Mouse (Mus musculus): Measurements from ENCODE around the gene Peli2. TPM values are rescaled to one million over a fixed set of nuclear protein-coding genes. Genes with fewer than 3 reads are reported as not detected.

Gene Peli2
- polyA plus RNA-seq (2015; fragmentation: Nextera tagmentation; extraction: Ambion mirVana): 9.7 and 10.3 TPM in 2 replicates

GRCm38 (mm10) chr14:48120752-48121528, at the start of gene Peli2:
Peli2 (plus strand) TSS chr14:48120823.

